Mouse (Mus musculus) limb, embryonic 11.5 days (tissue): Measurements from ENCODE around the gene Eml4. TPM values are rescaled to one million over a fixed set of nuclear protein-coding genes. Genes with fewer than 3 reads are reported as not detected.
A peak's percentile ranks its signal among the peaks of the same experiment; 100 is the strongest.

ENCODE experiments used
- ATAC-seq: fragments of 200-750 bp; cut with Nextera tagmentation; 2 replicates; pipeline ENCODE4 v1.8.0; 2017; ENCODE audit warnings: low read depth; ENCODE audit not compliant: insufficient number of reproducible peaks, low FRiP score, low TSS enrichment
- DNase-seq: peaks from one replicate; pipeline ENCODE4 v3.0.0-alpha.2; 2015; ENCODE audit warnings: low spot score
- H3K27ac ChIP-seq: fragments of 300-500 bp; sonication (generic); replicated peaks from 2 replicates; pipeline ENCODE4 v1.5.1; 2014; ENCODE audit warnings: low read depth, mild to moderate bottlenecking, low read length
- H3K27me3 ChIP-seq: fragments of 300-500 bp; sonication (generic); 2 replicates; pipeline ENCODE4 v1.6.1; 2014; ENCODE audit warnings: mild to moderate bottlenecking, low read length, mixed read lengths; ENCODE audit not compliant: control insufficient read depth, insufficient read depth
- H3K36me3 ChIP-seq: fragments of 300-500 bp; sonication (generic); 2 replicates; pipeline ENCODE4 v1.6.1; 2014; ENCODE audit warnings: mild to moderate bottlenecking, low read length, moderate library complexity, mixed read lengths; ENCODE audit not compliant: control insufficient read depth, insufficient read depth
- H3K4me1 ChIP-seq: fragments of 300-500 bp; sonication (generic); 2 replicates; pipeline ENCODE4 v1.6.1; 2014; ENCODE audit warnings: low read length, mixed read lengths; ENCODE audit not compliant: control insufficient read depth, insufficient read depth
- H3K4me2 ChIP-seq: fragments of 300-500 bp; sonication (generic); 2 replicates; pipeline ENCODE4 v1.6.1; 2014; ENCODE audit warnings: low read depth, mild to moderate bottlenecking, moderate library complexity; ENCODE audit not compliant: severe bottlenecking
- H3K4me3 ChIP-seq: fragments of 300-500 bp; sonication (generic); 2 replicates; pipeline ENCODE4 v1.5.1; 2014; ENCODE audit warnings: low read depth, low read length
- H3K9ac ChIP-seq: fragments of 300-500 bp; sonication (generic); 2 replicates; pipeline ENCODE4 v1.6.1; 2014; ENCODE audit warnings: mild to moderate bottlenecking, low read length
- H3K9me3 ChIP-seq: fragments of 300-500 bp; sonication (generic); 2 replicates; pipeline ENCODE4 v1.6.1; 2016; ENCODE audit warnings: low read length; ENCODE audit not compliant: control insufficient read depth
- WGBS: fragments of 180-500 bp; shearing (Covaris S2); extraction: QIAGEN DNeasy Blood & Tissue Kit; methylation state at CpG from one replicate; pipeline ENCODE4 v1.1.7; 2014; 5-methylcytosine and 5-hydroxymethylcytosine counted together
- polyA plus RNA-seq: library from polyadenylated mRNA; unstranded; fragments of >200 nt; fragmentation: Nextera tagmentation; extraction: Ambion mirVana; gene quantifications from 2 replicates; pipeline ENCODE4 v1.2.1, GENCODE M21; 2014

Gene Eml4
- polyA plus RNA-seq, 1 experiment from 2014 or later: 76.0 TPM

DNA sequence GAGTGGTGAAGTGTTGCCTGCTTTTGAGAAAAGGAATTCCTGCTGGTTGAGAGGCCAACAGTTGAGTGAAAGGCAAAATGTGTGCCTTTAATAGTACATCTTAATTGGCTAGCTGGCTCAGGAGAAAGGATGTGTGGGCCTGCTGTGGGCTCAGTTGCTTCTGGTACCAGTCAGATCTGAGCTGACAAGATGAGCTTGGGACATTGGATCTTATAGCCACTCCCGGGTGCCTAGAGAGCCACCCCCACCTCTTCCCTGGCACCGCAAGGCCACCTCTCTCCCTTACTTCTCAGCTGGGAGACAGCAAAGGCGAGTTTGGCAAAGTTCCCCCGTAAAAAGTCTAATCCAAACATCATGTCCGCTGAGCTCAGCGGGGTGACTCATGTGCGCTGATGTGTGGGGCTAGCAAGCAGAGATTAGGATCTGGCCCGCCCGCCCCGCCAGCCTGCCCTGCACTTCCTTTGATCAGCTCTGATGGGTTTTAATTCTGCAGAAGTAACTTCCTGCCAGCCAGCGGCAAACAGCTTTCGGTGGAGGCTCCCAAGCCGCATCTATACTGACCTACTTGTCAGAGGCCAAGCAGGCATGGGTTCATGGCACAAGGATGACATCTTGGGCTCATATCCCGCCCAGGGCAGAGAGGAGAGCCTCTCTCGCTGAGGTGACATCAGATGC lies 38.4 kb upstream of the Eml4 start:
- H3K27me3 ChIP-seq: no peaks in the 10 kb centered on the region
- H3K9ac ChIP-seq: peak overlapping the region; percentile 30; the same call in 1 of the 2 replicates
- H3K4me3 ChIP-seq: 0 out of 2 replicates have a peak overlapping the region, but pooled peaks have one; percentile 1
- no peaks in the 10 kb centered on the region for H3K9me3 ChIP-seq
- no peaks in the 10 kb centered on the region for H3K36me3 ChIP-seq
- peak overlapping the region; percentile 34 for H3K4me2 ChIP-seq
- ATAC-seq: peak; percentile 37; the same call in 1 of the 2 replicates
- peak; percentile 68 for DNase-seq
- H3K4me1 ChIP-seq: peaks cover 32% of the 10 kb centered on the region
- 2% methylated on average over 15 of the region's 15 CpGs for WGBS
- H3K27ac ChIP-seq: peak overlapping the region; percentile 55; the same call in 1 of the 2 replicates

DNA sequence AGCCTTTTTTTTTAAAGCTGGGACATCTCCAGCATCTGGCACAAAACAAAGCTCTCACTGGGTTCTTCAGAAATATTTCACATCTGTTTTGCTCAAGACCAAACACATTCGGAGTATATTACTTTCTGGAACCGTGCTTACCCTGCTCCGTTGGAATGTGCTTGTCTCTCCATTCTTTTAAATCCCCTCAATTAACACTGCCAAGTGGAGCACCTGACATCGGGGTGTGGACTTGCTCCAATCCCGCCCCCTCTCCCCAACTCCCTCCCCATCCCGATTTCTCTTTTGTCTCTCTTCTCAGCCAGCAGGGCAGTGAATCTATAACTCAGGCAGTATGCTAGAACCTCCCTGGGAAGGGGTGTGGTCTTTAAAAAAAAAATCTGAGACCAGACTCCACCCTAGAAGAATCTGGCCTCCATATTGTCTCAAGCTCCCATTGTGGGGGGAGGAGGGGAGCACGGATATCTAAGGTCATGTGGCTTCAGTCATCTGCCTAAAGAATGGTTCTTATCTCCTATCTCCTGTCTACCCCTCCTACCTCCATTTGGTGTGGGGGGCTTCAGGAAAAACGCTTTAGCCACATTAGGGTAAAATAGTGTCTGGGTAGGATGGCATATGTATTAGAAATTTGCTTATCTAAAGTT lies 37.6 kb upstream of the Eml4 start:
- WGBS: 31% methylated on average over 8 of the region's 8 CpGs
- H3K27ac ChIP-seq: no peak overlapping the region
- no peak for ATAC-seq

DNA sequence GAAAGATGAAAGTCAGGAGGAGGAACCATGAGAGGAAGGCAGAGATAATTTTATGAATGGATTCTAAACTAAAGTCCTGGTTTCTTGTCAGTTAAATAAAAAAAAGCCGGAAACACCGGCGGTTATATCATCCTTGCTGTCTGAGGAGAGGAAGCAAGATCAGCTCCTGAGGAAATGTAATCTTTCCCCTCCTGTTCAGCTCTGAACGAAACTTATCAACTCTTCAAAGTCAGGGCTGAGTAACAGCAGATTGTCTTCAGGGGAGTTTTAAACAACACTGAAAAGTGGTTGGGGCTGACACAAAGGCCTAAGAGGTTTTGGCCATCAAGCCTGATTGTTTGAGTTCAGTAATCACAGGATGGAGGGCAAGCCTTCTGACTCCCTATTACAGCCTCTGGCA lies 35.3 kb upstream of the Eml4 start:
- Histone ChIP-seq H3K36me3 (no peaks in the 10 kb centered on the region), H3K4me1 (peaks cover 11% of the 10 kb centered on the region), H3K9me3 (no peaks in the 10 kb centered on the region), H3K27ac (no peak overlapping the region), H3K27me3 (no peaks in the 10 kb centered on the region), H3K9ac (no peak overlapping the region), H3K4me2 (no peak overlapping the region), H3K4me3 (no peak overlapping the region)
- WGBS: 75% methylated on average over 4 of the region's 4 CpGs
- DNase-seq: no peak
- ATAC-seq: no peak

More for the DNA sequence above, 37.6 kb upstream of the Eml4 start:
- H3K9me3 ChIP-seq: no peaks in the 10 kb centered on the region
- H3K36me3 ChIP-seq: no peaks in the 10 kb centered on the region
- H3K4me1 ChIP-seq: peaks cover 25% of the 10 kb centered on the region
- H3K27me3 ChIP-seq: no peaks in the 10 kb centered on the region
- no peak overlapping the region for H3K4me3 ChIP-seq
- no peak for DNase-seq
- no peak overlapping the region for H3K9ac ChIP-seq
- no peak overlapping the region for H3K4me2 ChIP-seq

DNA sequence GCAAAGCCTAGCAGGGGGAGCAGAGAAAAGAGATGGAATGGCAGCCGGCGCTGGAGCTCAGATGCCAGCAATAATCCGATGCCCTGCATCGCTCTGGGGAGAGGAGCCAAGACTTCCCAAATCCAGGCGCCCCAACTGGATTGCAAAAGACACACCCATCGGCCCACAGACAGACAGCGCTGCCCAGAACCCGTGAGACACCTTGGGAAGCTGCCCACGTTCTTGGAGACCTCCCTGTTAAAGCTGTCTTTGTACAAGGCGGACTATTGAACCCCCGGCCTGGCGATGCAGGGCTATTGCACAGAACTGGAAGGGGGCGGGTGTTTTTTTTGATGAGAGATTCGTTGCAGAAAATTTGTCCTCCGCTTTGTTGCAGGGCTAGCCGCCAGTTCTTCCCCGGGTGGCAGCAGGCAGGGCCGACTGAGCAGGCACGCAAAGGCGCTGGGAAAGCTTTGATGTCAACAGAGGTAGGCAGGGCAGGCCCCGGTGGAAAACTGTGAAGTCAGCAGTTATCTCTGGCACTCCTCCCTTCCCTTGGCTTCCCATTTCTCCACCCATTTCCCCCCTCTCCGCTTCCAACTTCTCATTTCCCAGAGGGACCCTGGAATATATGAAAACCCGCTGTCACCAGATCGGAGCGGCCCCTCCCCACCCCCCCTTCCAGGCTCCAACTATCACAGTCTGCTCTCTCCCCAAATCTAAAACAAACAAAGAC lies 28.0 kb upstream of the Eml4 start:
- H3K4me2 ChIP-seq: peak overlapping the region; percentile 40
- ATAC-seq: no peak
- no peak overlapping the region; the same call in 1 of the 2 replicates for H3K9ac ChIP-seq
- H3K4me1 ChIP-seq: 0 out of 2 replicates have a peak, but pooled peaks cover 2% of the 10 kb centered on the region
- no peaks in the 10 kb centered on the region for H3K9me3 ChIP-seq
- no peaks in the 10 kb centered on the region for H3K36me3 ChIP-seq
- no peak overlapping the region for H3K27ac ChIP-seq
- WGBS: 9% methylated on average over 25 of the region's 25 CpGs
- peak; percentile 53 for DNase-seq
- H3K4me3 ChIP-seq: no peak overlapping the region
- H3K27me3 ChIP-seq: no peaks in the 10 kb centered on the region

DNA sequence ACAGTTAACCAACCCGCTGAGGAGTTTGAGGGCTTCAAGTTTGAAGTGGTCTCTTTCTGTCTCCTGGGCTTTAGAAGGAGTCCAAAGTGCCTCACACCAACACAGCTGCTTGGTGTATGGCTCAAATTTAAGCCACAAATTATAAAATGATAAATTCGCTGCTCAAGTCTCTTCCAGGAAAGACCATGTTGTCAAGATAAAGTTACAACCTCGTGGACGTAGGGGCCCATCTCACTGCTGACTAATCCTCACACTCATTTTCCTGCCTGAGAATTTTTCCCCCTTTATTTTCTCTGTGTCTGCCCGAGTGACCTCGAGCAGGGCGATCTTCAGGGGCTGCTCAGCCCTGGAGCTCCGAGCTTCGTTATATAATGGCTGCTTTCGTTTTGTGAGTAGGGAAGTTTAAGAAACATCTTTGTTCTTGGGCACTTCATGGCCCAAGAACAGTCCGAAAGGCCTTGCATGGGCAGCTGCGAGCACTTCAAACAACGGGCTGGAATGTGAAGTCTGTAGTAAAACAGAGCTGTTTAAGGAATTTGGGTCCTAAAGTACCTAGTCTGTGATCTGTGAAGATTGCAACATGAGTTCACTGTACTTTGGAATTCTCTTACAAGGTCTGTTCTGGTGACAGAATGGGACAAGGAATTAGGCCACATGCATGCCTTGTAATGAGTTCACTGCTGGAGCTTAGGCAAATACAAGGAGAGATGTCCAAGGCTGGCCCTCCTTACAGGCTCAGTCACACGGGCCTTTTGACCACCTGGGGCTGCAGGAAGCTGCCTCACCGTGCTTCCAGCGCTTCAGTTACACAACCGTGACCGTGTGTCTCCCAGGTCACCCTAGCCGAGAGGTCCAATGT lies 27.1 kb upstream of the Eml4 start:
- H3K4me1 ChIP-seq: 0 out of 2 replicates have a peak, but pooled peaks cover 2% of the 10 kb centered on the region
- WGBS: 50% methylated on average over 19 of the region's 19 CpGs
- H3K9me3 ChIP-seq: no peaks in the 10 kb centered on the region
- no peaks in the 10 kb centered on the region for H3K27me3 ChIP-seq
- H3K9ac ChIP-seq: no peak overlapping the region
- no peaks in the 10 kb centered on the region for H3K36me3 ChIP-seq
- no peak overlapping the region for H3K27ac ChIP-seq
- H3K4me3 ChIP-seq: no peak overlapping the region
- DNase-seq (no peak), ATAC-seq (no peak)
- H3K4me2 ChIP-seq: no peak overlapping the region

DNA sequence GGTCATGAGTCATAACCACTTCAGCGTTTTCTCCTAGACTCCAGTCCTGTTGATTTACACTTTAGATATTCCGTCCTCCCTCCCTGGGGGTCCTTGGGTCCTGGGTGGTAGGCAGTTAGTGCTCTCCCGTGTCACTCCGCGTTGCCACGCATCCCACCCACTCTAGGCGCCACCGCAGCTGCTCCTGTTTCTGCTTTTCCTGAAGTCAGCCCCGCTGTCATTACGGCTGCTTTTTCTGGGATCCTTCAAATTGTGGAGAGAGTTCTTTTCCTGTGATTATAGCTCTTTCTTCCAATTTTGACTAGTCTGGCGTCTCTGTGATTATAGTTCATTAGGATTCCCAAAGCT lies 26.5 kb upstream of the Eml4 start:
- no peaks in the 10 kb centered on the region for H3K36me3 ChIP-seq
- WGBS: 87% methylated on average over 11 of the region's 11 CpGs
- H3K4me1 ChIP-seq: 0 out of 2 replicates have a peak, but pooled peaks cover 3% of the 10 kb centered on the region
- no peak for DNase-seq
- no peak overlapping the region for H3K4me3 ChIP-seq
- no peak overlapping the region for H3K27ac ChIP-seq
- no peak for ATAC-seq
- no peaks in the 10 kb centered on the region for H3K27me3 ChIP-seq
- no peak overlapping the region for H3K4me2 ChIP-seq
- H3K9me3 ChIP-seq: no peaks in the 10 kb centered on the region
- no peak overlapping the region for H3K9ac ChIP-seq

DNA sequence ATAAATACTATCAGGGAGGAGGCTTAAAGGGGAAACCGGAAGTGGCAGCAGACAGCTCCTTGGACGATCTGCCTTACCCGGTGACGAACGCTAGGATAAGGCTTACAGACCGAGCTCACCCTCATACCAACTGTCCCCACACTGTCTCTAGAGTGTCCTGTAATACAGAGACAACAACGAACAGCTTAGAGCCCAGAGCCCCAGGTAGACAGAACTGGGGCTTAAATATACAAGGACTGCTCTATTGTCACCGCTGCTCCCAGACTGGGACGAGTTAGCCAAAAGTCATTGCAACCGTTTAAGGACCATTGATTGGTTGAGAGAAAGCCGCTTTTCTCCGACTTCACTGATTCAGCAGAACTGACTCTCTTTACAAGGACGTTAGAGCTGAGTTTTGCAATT lies 15.5 kb upstream of the Eml4 start:
- DNase-seq: no peak
- no peaks in the 10 kb centered on the region for H3K9me3 ChIP-seq
- WGBS: 50% methylated on average over 13 of the region's 13 CpGs
- H3K4me3 ChIP-seq: no peak overlapping the region
- H3K27me3 ChIP-seq: no peaks in the 10 kb centered on the region
- H3K4me2 ChIP-seq: no peak overlapping the region
- no peak for ATAC-seq
- H3K36me3 ChIP-seq: no peaks in the 10 kb centered on the region
- no peaks in the 10 kb centered on the region for H3K4me1 ChIP-seq
- H3K9ac ChIP-seq: no peak overlapping the region
- H3K27ac ChIP-seq: no peak overlapping the region
